Mouse (Mus musculus) CH12.LX (cell line): ENCODE data around the gene Tep1. TPM values are rescaled to one million over a fixed set of nuclear protein-coding genes. Genes with fewer than 3 reads are reported as not detected.
"Not testable (repeated sequence)": the region's sequence is repeated elsewhere in the genome, so short reads cannot be mapped to it uniquely, and the experiment has no call there.

ENCODE experiments used
- DNase-seq: peaks from one replicate; pipeline ENCODE4 v3.0.0-alpha.2; 2013; ENCODE audit errors: extremely low read depth
- H3K27ac ChIP-seq: 2 replicates; pipeline ENCODE4 v1.5.1; 2012; ENCODE audit warnings: low read depth, mild to moderate bottlenecking, control low read depth, moderate library complexity; ENCODE audit not compliant: insufficient read depth
- H3K27me3 ChIP-seq: replicated peaks from 2 replicates; pipeline ENCODE3; 2012; ENCODE audit warnings: inconsistent platforms
- H3K36me3 ChIP-seq, 2 experiments: replicated peaks in 1 of 2; 2 replicates each; pipeline versions ENCODE3 to v1.6.1; 2012; ENCODE audit warnings: inconsistent platforms in 1 of 2, low read length in 1 of 2, mild to moderate bottlenecking in 1 of 2, mixed read lengths in 1 of 2, moderate library complexity in 1 of 2; ENCODE audit not compliant: control insufficient read depth in 1 of 2, insufficient read depth in 1 of 2
- H3K4me1 ChIP-seq, 2 experiments: 2 replicates each; pipeline ENCODE4 v1.6.1; 2012; ENCODE audit warnings: inconsistent platforms in 1 of 2, moderate library complexity in 1 of 2; ENCODE audit not compliant: insufficient read depth in 2 of 2, control insufficient read depth in 1 of 2
- H3K4me2 ChIP-seq: 2 replicates; pipeline ENCODE4 v1.6.1; 2012; ENCODE audit warnings: low read depth, mild to moderate bottlenecking, control low read depth; ENCODE audit not compliant: poor library complexity, insufficient read depth, severe bottlenecking
- H3K4me3 ChIP-seq, 3 experiments: fragments of 150-350 bp in 1 of 3; sonication (generic) in 1 of 3; replicated peaks in 1 of 3; 2 replicates each; pipeline versions ENCODE3 to v1.5.1; 2011 to 2012; ENCODE audit warnings: low read depth in 2 of 3, low read length in 2 of 3, mild to moderate bottlenecking in 2 of 3, moderate library complexity in 2 of 3, control low read depth in 1 of 3, improper control_type of control experiment in 1 of 3, inconsistent platforms in 1 of 3, mixed read lengths in 1 of 3; ENCODE audit not compliant: poor library complexity in 1 of 3
- H3K79me2 ChIP-seq: replicated peaks from 2 replicates; pipeline ENCODE4 v1.6.1; 2012; ENCODE audit warnings: mild to moderate bottlenecking, moderate library complexity; ENCODE audit not compliant: control insufficient read depth, poor library complexity, insufficient read depth, severe bottlenecking; ENCODE audit errors: extremely low read depth
- H3K9ac ChIP-seq: 2 replicates; pipeline ENCODE4 v1.6.1; 2012; ENCODE audit warnings: low read depth, mild to moderate bottlenecking, control low read depth, moderate library complexity; ENCODE audit not compliant: insufficient read depth
- H3K9me3 ChIP-seq: replicated peaks from 2 replicates; pipeline ENCODE3; 2012; ENCODE audit warnings: low read length, inconsistent platforms, mixed read lengths
- CHD2 ChIP-seq: IDR thresholded peaks from 2 replicates; pipeline ENCODE4 v1.6.1; 2011; ENCODE audit warnings: low read length, improper control_type of control experiment
- CTCF ChIP-seq, 2 experiments: IDR thresholded peaks in 1 of 2; conservative IDR thresholded peaks in 1 of 2; 2 replicates each; pipeline ENCODE4 v1.5.1; 2011 to 2012; ENCODE audit warnings: low read depth in 2 of 2, low read length in 2 of 2, improper control_type of control experiment in 1 of 2, inconsistent platforms in 1 of 2, mild to moderate bottlenecking in 1 of 2, moderate library complexity in 1 of 2
- MEF2A ChIP-seq: IDR thresholded peaks from 2 replicates; pipeline ENCODE4 v1.6.1; 2014; ENCODE audit warnings: low read depth, mild to moderate bottlenecking, inconsistent platforms, low read length, improper control_type of control experiment, borderline replicate concordance
- NELFE ChIP-seq: IDR thresholded peaks from 2 replicates; pipeline ENCODE4 v1.6.1; 2011; ENCODE audit warnings: low read depth, low read length, improper control_type of control experiment
- TBP ChIP-seq: conservative IDR thresholded peaks from 2 replicates; pipeline ENCODE4 v1.6.1; 2011; ENCODE audit warnings: low read depth, low read length, improper control_type of control experiment
- UBTF ChIP-seq: IDR thresholded peaks from 2 replicates; pipeline ENCODE4 v1.6.1; 2012; ENCODE audit warnings: low read depth, mild to moderate bottlenecking, inconsistent platforms, low read length, improper control_type of control experiment, moderate library complexity
- USF2 ChIP-seq: conservative IDR thresholded peaks from 2 replicates; pipeline ENCODE4 v1.6.1; 2011; ENCODE audit warnings: low read depth, low read length, improper control_type of control experiment
- dilution Hi-C: fragments of 300-500 bp; cut with MboI; formaldehyde crosslinking; loops from 2 replicates; pipeline ENCODE4 v1.14.3; 2020; ENCODE audit warnings: low sequenced_read_pairs; ENCODE audit not compliant: extremely low pct_unique_long_range_greater_than_20kb, extremely low pct_ligation_motif_present
- in situ Hi-C: fragments of 300-500 bp; cut with MboI; formaldehyde crosslinking; loops from 3 replicates; pipeline ENCODE4 v1.14.3; 2019; ENCODE audit warnings: low sequenced_read_pairs, low pct_ligation_motif_present, low pct_unique_long_range_greater_than_20kb, mixed read lengths
- polyA plus RNA-seq: library from polyadenylated mRNA; unstranded; fragments of >175 nt; gene quantifications from 2 replicates; pipeline ENCODE4 v1.2.1, GENCODE M21; 2012; ENCODE audit warnings: low read depth; ENCODE audit not compliant: insufficient read length
- total RNA-seq, 2 experiments: library from RNA; depleted of rRNA; stranded (reverse); fragments of 300-350 nt in 1 of 2; fragments of >200 nt in 1 of 2; gene quantifications; 2 replicates each; pipeline ENCODE4 v1.2.3; 2012 to 2014

The Tep1 gene
- total and polyA plus RNA-seq, 3 experiments, result 4.1 to 14.7 (median 12.9) TPM

DNA sequence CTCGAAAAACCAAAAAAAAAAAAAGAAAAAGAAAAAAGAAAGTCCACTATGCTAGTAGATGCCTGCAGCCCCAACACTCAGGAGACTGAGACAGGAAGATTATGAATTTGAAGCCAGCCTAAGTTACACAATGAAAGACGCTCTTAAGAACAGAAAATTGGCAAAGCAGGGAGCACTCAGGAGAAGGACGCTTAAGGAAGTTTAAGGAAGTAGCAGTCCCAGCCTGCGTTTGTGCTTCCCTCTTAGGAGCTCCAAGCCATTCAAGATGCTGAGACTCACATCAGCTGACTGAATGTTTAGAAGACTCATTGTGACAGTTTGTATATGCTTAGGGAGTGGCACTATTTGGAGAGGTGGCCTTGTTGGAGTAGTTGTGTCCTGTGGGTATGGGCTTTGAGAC lies 37.8 kb upstream of the Tep1 start:
- no peak for DNase-seq
- in situ Hi-C loops, result no loop called here
- no peak for TF ChIP-seq CHD2
- no peak for TF ChIP-seq UBTF
- no peak for TF ChIP-seq TBP
- no peak for TF ChIP-seq NELFE
- no peak for TF ChIP-seq USF2
- TF ChIP-seq MEF2A, result no peak
- TF ChIP-seq, all 38 proteins: peak for 0
- no peaks in the 10 kb centered on the region for H3K9me3 ChIP-seq
- dilution Hi-C loops, result no loop called here
- no peaks in the 10 kb centered on the region for H3K4me1 ChIP-seq
- H3K27ac ChIP-seq, result no peak overlapping the region
- H3K9ac ChIP-seq, result no peak overlapping the region
- H3K27me3 ChIP-seq, result no peaks in the 10 kb centered on the region
- H3K4me2 ChIP-seq, result no peak overlapping the region
- H3K36me3 ChIP-seq, result peaks cover 0 to 26% of the 10 kb centered on the region in 2 experiments
- no peak overlapping the region for H3K4me3 ChIP-seq
- no peaks in the 10 kb centered on the region for H3K79me2 ChIP-seq

DNA sequence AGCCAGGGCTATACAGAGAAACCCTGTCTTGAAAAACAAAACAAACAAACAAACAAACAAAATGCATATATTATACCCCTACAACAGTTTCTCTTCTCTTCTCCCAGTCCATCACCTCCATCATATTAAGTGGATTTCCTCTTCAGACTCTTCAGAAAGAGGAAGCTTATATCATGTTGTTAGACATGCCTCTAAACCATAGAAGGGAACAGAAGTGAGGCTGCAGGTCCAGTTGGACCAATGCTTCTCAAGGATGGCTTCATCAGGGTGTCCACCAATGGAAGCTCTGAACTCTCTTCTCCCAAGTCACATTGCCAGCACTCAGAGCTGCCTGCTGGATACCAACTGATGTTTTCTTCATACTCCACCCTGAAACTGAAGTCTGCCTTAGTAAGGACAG lies 35.0 kb upstream of the Tep1 start:
- in situ Hi-C loops, H3K36me3 ChIP-seq, H3K9me3 ChIP-seq, H3K79me2 ChIP-seq, H3K4me3 ChIP-seq, H3K27ac ChIP-seq, H3K9ac ChIP-seq, H3K4me2 ChIP-seq, H3K4me1 ChIP-seq, DNase-seq, dilution Hi-C loops, H3K27me3 ChIP-seq: not testable (repeated sequence)

DNA sequence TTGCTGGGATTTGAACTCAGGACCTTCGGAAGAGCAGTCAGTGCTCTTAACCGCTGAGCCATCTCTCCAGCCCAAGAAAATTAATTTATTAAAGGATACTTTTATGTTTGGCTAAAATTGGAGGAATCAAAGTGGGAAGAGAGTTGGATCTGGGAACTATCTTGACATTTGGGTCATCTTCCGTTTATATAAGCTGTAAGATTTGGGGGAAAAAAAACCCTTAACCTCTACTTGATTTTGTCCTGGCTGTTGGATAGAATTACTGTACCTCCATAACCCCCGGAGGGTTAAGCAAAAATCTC lies 34.4 kb upstream of the Tep1 start:
- H3K4me3 ChIP-seq, result no peak overlapping the region
- H3K27ac ChIP-seq, result no peak overlapping the region
- H3K4me2 ChIP-seq, result no peak overlapping the region
- dilution Hi-C loops, result no loop called here
- H3K79me2 ChIP-seq, result no peaks in the 10 kb centered on the region
- H3K27me3 ChIP-seq, result no peaks in the 10 kb centered on the region
- TF ChIP-seq CTCF (conservative IDR thresholded peaks at IDR 0.05 in 1 of 2, IDR thresholded peaks at IDR 0.05 in 1 of 2; ENCODE audit: low read depth in 2 of 2, low read length in 2 of 2) (no peak), TBP (peak; percentile 73)
- peaks cover 0 to 4% of the 10 kb centered on the region in 2 experiments; a peak in 2 of 4 replicates for H3K4me1 ChIP-seq
- in situ Hi-C loops, result no loop called here
- peaks cover 0 to 3% of the 10 kb centered on the region in 2 experiments for H3K36me3 ChIP-seq
- peaks cover 5% of the 10 kb centered on the region for H3K9me3 ChIP-seq
- H3K9ac ChIP-seq, result no peak overlapping the region
- no peak for DNase-seq
